In the genomic region with DNA sequence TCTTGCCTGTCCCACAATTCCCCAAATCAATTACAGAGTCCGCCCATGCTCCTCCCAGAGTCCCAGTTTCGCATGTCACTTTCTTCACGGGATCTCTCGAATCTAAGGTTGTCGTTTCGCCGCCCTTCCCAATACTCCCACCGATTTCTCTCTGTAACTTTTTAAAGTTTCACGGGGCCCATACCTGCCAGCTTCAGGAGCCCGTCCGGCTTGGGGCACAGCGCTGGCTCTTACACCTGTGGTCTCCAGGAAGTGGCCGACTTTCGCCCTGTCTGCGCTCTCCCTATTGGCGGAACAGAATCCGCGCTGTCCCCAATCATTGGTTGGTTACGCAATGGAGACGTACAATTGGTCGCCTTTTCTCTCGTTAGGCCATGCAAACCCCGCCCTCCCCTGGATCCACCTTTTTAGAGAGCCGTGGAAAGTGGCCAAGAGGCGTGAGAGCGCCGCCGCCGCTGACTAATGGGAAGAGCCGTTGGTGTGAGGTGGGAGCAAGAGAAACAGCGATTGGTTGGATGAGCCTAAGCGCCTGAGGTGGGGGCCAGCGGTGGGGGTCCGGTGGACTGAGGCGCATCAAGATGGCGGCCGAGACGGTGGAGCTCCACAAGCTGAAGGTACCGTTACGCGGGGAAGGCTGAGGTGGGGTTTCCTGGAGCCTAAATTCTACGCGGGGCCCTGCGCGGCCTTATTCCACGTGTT, we compare ENCODE assay signal across 8 mouse cellular contexts. TPM values are rescaled to one million over a fixed set of nuclear protein-coding genes. Genes with fewer than 3 reads are reported as not detected.
DNase-seq lines count a peak whose midpoint lies in the region; ATAC-seq lines count a peak whose summit lies in the region.

A gene (minus strand): TSS at position 288 of the 699 bp plus-strand sequence.

- peak; percentile 93 for ATAC-seq in megakaryocyte progenitor cell, adult 5-6 weeks (replicated peaks; ENCODE audit: poor library complexity)

- peak; percentile 100 for DNase-seq in adipocyte (ENCODE audit: low spot score)
- peak; percentile 99 for DNase-seq in embryo, embryonic 10 days (ENCODE audit: low spot score)
- peak; percentile 98 for DNase-seq in gastrocnemius, postnatal 10 days
- peak; percentile 99 for DNase-seq in induced T-regulatory cell, adult 2 months (ENCODE audit: low read depth)
- DNase-seq in left cerebral cortex, adult 9 months (ENCODE audit: low spot score in 2 of 2), result peak; percentile 97 to 100
- peak; percentile 98 for DNase-seq in right cerebral cortex, postnatal 14 days
- peak; percentile 99 for DNase-seq in urinary bladder, postnatal 36 days (ENCODE audit: low spot score in 2 of 2)

RNA-seq across cellular contexts. Expression of the gene that starts here (rescaled TPM):
- 1 to 10 TPM; 7.5 to 8.8 TPM for total RNA-seq in gastrocnemius, postnatal 10 days (2021)
- 58.1 and 62.7 TPM in 2 replicates for total RNA-seq in megakaryocyte progenitor cell, adult 5-6 weeks (2015)
- 65.6 and 105 TPM in 2 replicates for total RNA-seq in megakaryocyte progenitor cell, adult 5-6 weeks (2017)

Comparison
In these comparisons a context has a peak if more than half of its experiments do, and no peak if none do; other contexts are left out.
1. Peak in every context shown above with its lines: DNase-seq and ATAC-seq.
2. RNA of the gene that starts here (total RNA-seq): 58.1 to 105 TPM in megakaryocyte progenitor cell, adult 5-6 weeks; 7.5 to 8.8 TPM in gastrocnemius, postnatal 10 days; every median in the first group is over 4 times any median in the second.